Mouse (Mus musculus): ENCODE results near the gene Lig3. TPM values are rescaled to one million over a fixed set of nuclear protein-coding genes. Genes with fewer than 3 reads are reported as not detected.

Gene Lig3
- polyA plus RNA-seq, 1 experiment = 12.7 TPM

DNA sequence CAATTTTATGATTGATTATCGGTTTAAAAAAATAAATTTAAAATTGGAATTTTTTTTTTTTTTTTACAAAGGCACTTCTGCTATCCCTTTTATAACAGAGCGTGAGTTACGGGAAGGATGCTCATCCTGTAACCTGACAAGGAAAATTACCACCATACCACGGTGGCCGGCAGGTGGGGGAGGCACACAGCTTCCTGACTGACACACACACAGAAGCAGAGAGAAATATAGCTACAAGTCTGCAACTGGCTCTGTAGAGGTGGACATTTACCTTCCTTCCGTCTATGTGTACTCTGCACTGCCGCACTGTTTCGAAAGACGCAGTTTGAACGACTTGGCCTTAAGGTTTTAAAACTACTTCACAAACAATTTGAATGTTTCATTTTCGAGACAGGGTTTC lies 71.2 kb downstream of the Lig3 start:
- H3K4me3 ChIP-seq (ENCODE audit: insufficient read depth, low read depth, low read length) = no peak overlapping the region
- no peak for DNase-seq
- 77% methylated on average over 11 of the region's 11 CpGs for WGBS
- peak overlapping the region; percentile 57; the same call in 1 of the 2 replicates for H3K27ac ChIP-seq (ENCODE audit: insufficient read depth, low read depth, low read length)
- H3K36me3 ChIP-seq (ENCODE audit: control insufficient read depth, insufficient read depth, low read length) = no peaks in the 10 kb centered on the region
- H3K27me3 ChIP-seq (replicated peaks; ENCODE audit: control insufficient read depth, insufficient read depth, low read length) = no peaks in the 10 kb centered on the region
- H3K4me1 ChIP-seq (ENCODE audit: control insufficient read depth, insufficient read depth, low read length) = peaks cover 49% of the 10 kb centered on the region
- TF ChIP-seq CTCF (conservative IDR thresholded peaks at IDR 0.05; ENCODE audit: insufficient read depth, insufficient read length, low read depth, low read length) = no peak

- H3K4me1 ChIP-seq (ENCODE audit: control insufficient read depth, insufficient read depth, low read length) = peaks cover 48% of the 10 kb centered on the region
- no peak for TF ChIP-seq POLR2A (IDR thresholded peaks at IDR 0.05; ENCODE audit: low read depth, low read length)
- no peak for TF ChIP-seq CTCF (conservative IDR thresholded peaks at IDR 0.05; ENCODE audit: insufficient read depth, insufficient read length, low read depth, low read length)
- H3K4me3 ChIP-seq (ENCODE audit: insufficient read depth, low read depth, low read length) = no peak overlapping the region
- no peaks in the 10 kb centered on the region for H3K36me3 ChIP-seq (ENCODE audit: control insufficient read depth, insufficient read depth, low read length)
- peak overlapping the region; percentile 57 for H3K27ac ChIP-seq (ENCODE audit: insufficient read depth, low read depth, low read length)
- DNase-seq = no peak
- H3K27me3 ChIP-seq (replicated peaks; ENCODE audit: control insufficient read depth, insufficient read depth, low read length) = no peaks in the 10 kb centered on the region
- WGBS = 75% methylated on average over 10 of the region's 10 CpGs
Observed at GRCm38 (mm10) chr11:82852540-82852939, 71.6 kb downstream of the Lig3 start.

- 54% methylated on average over 7 of the region's 7 CpGs for WGBS
- Histone ChIP-seq H3K4me3 (ENCODE audit: insufficient read depth, low read depth, low read length) (no peak overlapping the region), H3K36me3 (ENCODE audit: control insufficient read depth, insufficient read depth, low read length) (no peaks in the 10 kb centered on the region), H3K4me1 (ENCODE audit: control insufficient read depth, insufficient read depth, low read length) (peaks cover 47% of the 10 kb centered on the region), H3K27ac (ENCODE audit: insufficient read depth, low read depth, low read length) (peak overlapping the region; percentile 57), H3K27me3 (replicated peaks; ENCODE audit: control insufficient read depth, insufficient read depth, low read length) (no peaks in the 10 kb centered on the region)
- peak; percentile 78 for DNase-seq
- TF ChIP-seq CTCF (conservative IDR thresholded peaks at IDR 0.05; ENCODE audit: insufficient read depth, insufficient read length, low read depth, low read length) (no peak), POLR2A (IDR thresholded peaks at IDR 0.05; ENCODE audit: low read depth, low read length) (no peak)
Observed at GRCm38 (mm10) chr11:82852958-82853357, 72.0 kb downstream of the Lig3 start.

Other genes starting within 250 kb of the Lig3 start
- gene Cct6b, start 16.8 kb upstream of the Lig3 start, polyA plus RNA-seq (2012; rRNA removed) = 0.26 and 0.38 TPM in 2 replicates
- 7.8 and 9.4 TPM in 2 replicates for gene Zfp830, start 16.8 kb upstream of the Lig3 start, polyA plus RNA-seq (2012; rRNA removed)
- gene Rffl, start 90.1 kb downstream of the Lig3 start, polyA plus RNA-seq (2012; rRNA removed) = 15.3 and 19.4 TPM in 2 replicates
- 13.7 and 15.7 TPM in 2 replicates for gene Rad51d, start 109.5 kb downstream of the Lig3 start, polyA plus RNA-seq (2012; rRNA removed)
- gene Fndc8, start 111.0 kb downstream of the Lig3 start, polyA plus RNA-seq (2012; rRNA removed) = 0.13 and 0.19 TPM in 2 replicates
- 16.3 and 16.9 TPM in 2 replicates for gene Nle1, start 127.3 kb downstream of the Lig3 start, polyA plus RNA-seq (2012; rRNA removed)
- 5.0 and 7.9 TPM in 2 replicates for gene Unc45b, start 129.4 kb downstream of the Lig3 start, polyA plus RNA-seq (2012; rRNA removed)
- 14.1 and 21.4 TPM in 2 replicates for gene Slfn5, start 170.2 kb downstream of the Lig3 start, polyA plus RNA-seq (2012; rRNA removed)
- gene Slfn9, start 210.7 kb downstream of the Lig3 start, polyA plus RNA-seq (2012; rRNA removed) = 0.18 and 0.36 TPM in 2 replicates
- 0.37 and 1.3 TPM in 2 replicates for gene Slfn8, start 239.7 kb downstream of the Lig3 start, polyA plus RNA-seq (2012; rRNA removed)